Mouse (Mus musculus): ENCODE data around the gene Car10. TPM values are rescaled to one million over a fixed set of nuclear protein-coding genes. Genes with fewer than 3 reads are reported as not detected.

Car10 gene
- total RNA-seq, 2 experiments from 2014 or later = 1.4 to 1.9 TPM

GRCm38 (mm10) chr11:93565756-93566155, 467.9 kb downstream of the Car10 start:
- no peak for DNase-seq (ENCODE audit: low spot score in 2 of 2)

- DNase-seq (ENCODE audit: low spot score in 2 of 2) = no peak
Observed at GRCm38 (mm10) chr11:93571917-93572641, 474.3 kb downstream of the Car10 start.

- DNase-seq (ENCODE audit: low spot score in 2 of 2) = no peak
Observed at GRCm38 (mm10) chr11:93577441-93577840, 479.6 kb downstream of the Car10 start.

- no peak for DNase-seq (ENCODE audit: low spot score in 2 of 2)
Observed at GRCm38 (mm10) chr11:93579626-93580025, 481.8 kb downstream of the Car10 start.

- no peak for DNase-seq (ENCODE audit: low spot score in 2 of 2)
Observed at GRCm38 (mm10) chr11:93581326-93581725, 483.5 kb downstream of the Car10 start.

GRCm38 (mm10) chr11:93587788-93588187, 490.0 kb downstream of the Car10 start:
- no peak for DNase-seq (ENCODE audit: low spot score in 2 of 2)

- DNase-seq (ENCODE audit: low spot score in 2 of 2) = no peak
Observed at GRCm38 (mm10) chr11:93590652-93591051, 492.8 kb downstream of the Car10 start.

- no peak for DNase-seq (ENCODE audit: low spot score in 2 of 2)
Observed at GRCm38 (mm10) chr11:93594033-93594432, 496.2 kb downstream of the Car10 start.

GRCm38 (mm10) chr11:93598175-93598574, 500.3 kb downstream of the Car10 start:
- no peak for DNase-seq (ENCODE audit: low spot score in 2 of 2)

GRCm38 (mm10) chr11:93599755-93600154, 501.9 kb downstream of the Car10 start:
- DNase-seq (ENCODE audit: low spot score in 2 of 2) = no peak

GRCm38 (mm10) chr11:93603575-93603974, 505.7 kb downstream of the Car10 start:
- DNase-seq (ENCODE audit: low spot score in 2 of 2) = no peak

- no peak for DNase-seq (ENCODE audit: low spot score in 2 of 2)
Observed at GRCm38 (mm10) chr11:93607111-93607510, 509.3 kb downstream of the Car10 start.

- DNase-seq (ENCODE audit: low spot score in 2 of 2) = no peak
Observed at GRCm38 (mm10) chr11:93608716-93609115, 510.9 kb downstream of the Car10 start.

GRCm38 (mm10) chr11:93612071-93612470, 514.2 kb downstream of the Car10 start:
- DNase-seq (ENCODE audit: low spot score in 2 of 2) = no peak

GRCm38 (mm10) chr11:93614851-93615250, 517.0 kb downstream of the Car10 start:
- no peak for DNase-seq (ENCODE audit: low spot score in 2 of 2)

GRCm38 (mm10) chr11:93623605-93624004, 525.8 kb downstream of the Car10 start:
- no peak for DNase-seq (ENCODE audit: low spot score in 2 of 2)

- no peak for DNase-seq (ENCODE audit: low spot score in 2 of 2)
Observed at GRCm38 (mm10) chr11:93639410-93639809, 541.6 kb downstream of the Car10 start.

- DNase-seq (ENCODE audit: low spot score in 2 of 2) = no peak
Observed at GRCm38 (mm10) chr11:93640954-93641353, 543.1 kb downstream of the Car10 start.

GRCm38 (mm10) chr11:93642331-93642730, 544.5 kb downstream of the Car10 start:
- no peak for DNase-seq (ENCODE audit: low spot score in 2 of 2)

GRCm38 (mm10) chr11:93643006-93643405, 545.2 kb downstream of the Car10 start:
- no peak for DNase-seq (ENCODE audit: low spot score in 2 of 2)

- no peak for DNase-seq (ENCODE audit: low spot score in 2 of 2)
Observed at GRCm38 (mm10) chr11:93643436-93643835, 545.6 kb downstream of the Car10 start.

- no peak for DNase-seq (ENCODE audit: low spot score in 2 of 2)
Observed at GRCm38 (mm10) chr11:93646216-93646615, 548.4 kb downstream of the Car10 start.

All from adrenal gland, postnatal 4 days (tissue).